Mouse (Mus musculus) spleen, adult 12 weeks (tissue): ENCODE data around the gene 2700049A03Rik.
"Not testable (repeated sequence)": the region's sequence is repeated elsewhere in the genome, so short reads cannot be mapped to it uniquely, and the experiment has no call there.

Experiments
- DNase-seq: peaks from one replicate; pipeline ENCODE4 v3.0.0; 2022; ENCODE audit warnings: low spot score

The 2700049A03Rik gene

DNA sequence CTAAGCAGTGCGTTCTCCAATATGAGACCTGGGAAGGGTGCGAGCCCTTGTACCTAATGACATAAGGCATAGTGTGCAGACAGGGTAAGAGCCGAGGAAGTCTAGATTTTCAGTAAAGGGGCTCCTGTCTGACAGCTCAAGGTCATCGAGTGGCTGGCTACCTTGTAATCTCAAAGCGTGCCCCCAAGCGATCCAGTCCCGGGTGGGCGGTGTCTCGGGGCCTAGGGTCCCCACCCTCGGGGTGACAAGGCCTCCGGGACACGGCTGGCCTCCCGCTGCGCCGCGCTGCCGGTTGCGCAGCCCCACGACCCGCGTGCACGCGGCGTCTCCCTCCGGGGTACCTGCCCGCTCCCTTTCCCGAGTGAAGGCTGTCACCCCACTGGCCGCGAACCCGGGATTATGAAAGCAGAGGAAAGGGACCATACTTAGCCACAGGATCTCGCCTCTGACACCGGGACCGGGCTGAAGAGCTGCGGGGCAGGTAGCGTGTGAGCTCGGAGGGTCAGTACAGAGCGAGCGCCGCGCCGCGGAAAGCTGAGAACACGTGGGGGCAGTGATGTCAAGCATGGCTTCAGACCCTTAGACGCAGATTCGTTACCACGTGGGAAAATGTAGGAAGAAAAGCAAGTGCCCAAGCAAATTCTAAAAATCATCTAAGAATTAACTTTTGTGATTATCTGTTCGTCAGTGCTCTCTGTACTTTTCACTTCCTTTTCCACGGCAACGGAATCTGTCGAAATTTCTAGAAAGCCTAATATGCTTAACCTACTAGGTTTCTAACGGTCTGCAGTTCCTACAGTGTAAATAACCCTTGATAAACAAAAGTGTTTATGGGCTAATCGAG is at the start of gene 2700049A03Rik, which contains the start of gene Timm9:
Gene 2700049A03Rik, plus strand, starts transcription at position 719 of the 844 bp plus-strand sequence.
Gene Timm9, minus strand, starts transcription at position 555 of the 844 bp plus-strand sequence.
- peak; percentile 72 for DNase-seq

DNA sequence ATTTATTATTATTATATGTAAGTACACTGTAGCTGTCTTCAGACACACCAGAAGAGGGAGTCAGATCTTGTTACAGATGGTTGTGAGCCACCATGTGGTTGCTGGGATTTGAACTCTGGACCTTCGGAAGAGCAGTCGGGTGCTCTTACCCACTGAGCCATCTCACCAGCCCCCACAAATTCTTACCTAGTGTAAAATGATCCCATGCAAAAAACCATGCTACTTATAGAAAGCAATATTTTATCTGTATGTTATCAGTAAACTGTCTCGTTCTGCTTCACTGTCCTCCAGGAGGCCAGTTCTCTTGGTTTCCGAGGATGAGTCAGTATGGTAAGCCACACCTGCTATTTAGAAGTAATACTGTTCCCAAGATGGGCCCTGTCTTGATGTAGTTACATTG is 32.4 kb upstream of the 2700049A03Rik start:
- DNase-seq: not testable (repeated sequence)

- no peak for DNase-seq
These were observed 29.4 kb upstream of the 2700049A03Rik start for GRCm38 (mm10) chr12:71107216-71107771.

GRCm38 (mm10) chr12:71111331-71111730 is 25.3 kb upstream of the 2700049A03Rik start, which contains the start of gene Tomm20l:
Tomm20l (plus strand) TSS chr12:71111428.
- no peak for DNase-seq

GRCm38 (mm10) chr12:71113074-71113473 is 23.6 kb upstream of the 2700049A03Rik start:
- no peak for DNase-seq

DNA sequence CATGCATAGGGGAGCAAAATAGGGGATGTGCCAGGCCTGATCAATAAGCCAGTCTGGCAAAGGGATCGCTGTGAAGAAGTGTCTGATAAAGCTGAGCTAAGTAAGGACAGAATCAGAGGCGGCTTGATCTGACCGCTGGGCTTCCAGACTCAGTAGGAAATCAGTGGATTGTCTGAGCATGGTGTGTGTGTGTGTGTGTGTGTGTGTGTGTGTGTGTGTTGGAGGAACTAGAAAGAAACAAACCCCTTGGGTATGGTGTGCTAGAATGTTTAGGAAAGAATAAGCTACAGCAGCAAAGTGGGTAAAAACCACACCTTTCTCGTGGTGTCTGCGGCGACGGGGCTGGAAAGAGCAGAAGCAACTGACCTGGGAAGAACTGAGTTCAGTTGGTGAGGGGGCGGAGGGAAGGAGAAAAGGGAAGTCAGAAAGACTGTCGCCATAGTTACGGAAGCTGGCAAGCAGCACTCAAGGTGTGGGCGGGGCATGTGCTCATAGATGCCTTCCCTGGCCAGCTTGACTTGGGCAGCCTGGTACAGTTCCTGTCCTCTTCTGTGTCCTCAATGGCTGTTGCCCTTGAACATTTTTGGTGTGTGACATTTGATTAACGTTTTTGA is 22.9 kb upstream of the 2700049A03Rik start:
- peak; percentile 57 for DNase-seq

GRCm38 (mm10) chr12:71116411-71116810 is 20.2 kb upstream of the 2700049A03Rik start:
- no peak for DNase-seq

- no peak for DNase-seq
These were observed 13.9 kb upstream of the 2700049A03Rik start for GRCm38 (mm10) chr12:71122731-71123130.

DNA sequence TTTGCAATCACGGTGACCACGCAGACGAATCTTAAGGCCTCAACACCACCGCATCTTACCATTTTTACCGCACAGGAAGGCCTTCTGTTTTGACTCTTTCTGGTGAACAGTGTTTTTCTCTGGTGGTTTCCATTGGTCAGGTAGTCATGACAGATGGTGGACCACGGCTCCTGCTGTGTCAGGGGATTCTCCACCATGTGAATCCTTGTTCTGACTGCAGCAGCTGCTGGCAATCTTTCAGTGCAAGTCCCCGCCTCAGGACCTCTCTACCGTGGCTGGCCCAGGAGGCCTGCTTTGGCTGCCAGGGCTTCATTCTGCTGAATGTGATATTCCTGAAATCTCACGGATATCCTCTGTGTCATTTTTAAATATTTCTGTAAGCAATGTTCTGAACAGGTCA is 13.4 kb upstream of the 2700049A03Rik start:
- no peak for DNase-seq

- DNase-seq: no peak
These were observed 1.1 kb upstream of the 2700049A03Rik start for GRCm38 (mm10) chr12:71135581-71135980.

GRCm38 (mm10) chr12:71136974-71137491 is 385 bp downstream of the 2700049A03Rik start:
- peak; percentile 79 for DNase-seq

DNA sequence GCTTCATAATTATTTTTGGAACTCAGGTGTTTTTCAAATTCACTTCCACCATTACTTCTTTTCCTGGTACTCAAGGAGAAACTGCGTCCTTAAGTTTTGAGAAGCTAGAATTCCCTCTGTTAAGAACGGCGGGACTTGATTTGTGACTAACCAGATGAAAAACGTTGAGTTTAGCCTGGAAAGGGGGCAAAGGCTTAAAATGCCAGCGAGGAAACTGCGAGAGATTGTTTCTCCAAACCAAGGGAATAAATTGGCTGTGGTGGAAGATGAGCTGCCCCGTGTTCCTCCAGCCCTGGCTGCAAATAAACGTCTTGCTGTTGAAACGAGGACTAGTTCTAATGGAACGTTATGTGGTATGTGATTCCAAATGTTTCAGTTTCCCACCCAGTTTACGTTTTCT is 1.0 kb downstream of the 2700049A03Rik start:
- DNase-seq: no peak

DNA sequence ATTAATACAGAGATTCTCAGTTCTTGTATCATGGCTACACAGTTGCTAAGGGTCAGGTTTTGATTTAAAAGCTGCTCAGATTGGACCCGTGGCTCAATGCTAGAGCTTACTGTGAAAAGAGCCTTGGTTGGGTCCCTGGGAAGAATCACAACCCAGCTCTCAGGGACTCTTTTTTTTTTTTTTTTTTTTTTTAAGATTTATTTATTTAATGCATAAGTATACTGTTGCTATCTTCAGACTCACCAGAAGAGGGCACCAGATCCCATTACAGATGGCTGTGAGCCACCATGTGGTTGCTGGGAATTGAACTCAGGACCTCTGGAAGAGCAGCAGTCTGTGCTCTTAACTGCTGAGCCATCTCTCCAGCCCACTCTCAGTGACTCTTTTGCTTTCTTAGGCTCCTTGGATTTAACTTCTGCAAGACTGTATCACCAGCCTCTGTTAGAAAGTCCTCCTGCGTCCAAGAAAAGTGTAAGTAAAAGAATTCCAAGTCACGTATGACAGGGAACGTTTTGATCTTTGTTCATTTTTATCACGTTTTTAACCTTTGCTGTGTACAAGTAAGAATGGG is 2.7 kb downstream of the 2700049A03Rik start:
- DNase-seq: peak; percentile 26

- no peak for DNase-seq
These were observed 4.5 kb downstream of the 2700049A03Rik start for GRCm38 (mm10) chr12:71141189-71141588.

DNA sequence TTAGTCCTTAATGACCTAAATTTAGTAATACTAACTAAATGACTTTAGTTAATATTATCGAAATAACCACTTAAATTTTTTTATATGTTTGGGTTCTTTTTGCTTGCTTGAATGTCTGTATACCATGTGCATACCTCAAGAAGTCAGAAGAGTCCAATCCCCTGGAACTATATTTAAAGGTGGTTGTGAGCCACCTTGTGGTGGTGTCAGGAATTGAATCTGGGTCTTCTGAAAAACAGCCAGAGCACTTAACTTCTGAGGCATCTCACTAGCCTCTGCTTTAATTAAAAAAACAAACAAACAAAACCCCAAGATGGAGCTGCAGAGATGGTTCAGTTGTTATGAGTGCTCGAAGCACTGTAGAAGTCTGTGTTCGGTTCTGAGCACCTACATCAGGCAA is 11.0 kb downstream of the 2700049A03Rik start:
- DNase-seq: no peak

- DNase-seq: no peak
These were observed 12.2 kb downstream of the 2700049A03Rik start for GRCm38 (mm10) chr12:71148801-71149200.

DNA sequence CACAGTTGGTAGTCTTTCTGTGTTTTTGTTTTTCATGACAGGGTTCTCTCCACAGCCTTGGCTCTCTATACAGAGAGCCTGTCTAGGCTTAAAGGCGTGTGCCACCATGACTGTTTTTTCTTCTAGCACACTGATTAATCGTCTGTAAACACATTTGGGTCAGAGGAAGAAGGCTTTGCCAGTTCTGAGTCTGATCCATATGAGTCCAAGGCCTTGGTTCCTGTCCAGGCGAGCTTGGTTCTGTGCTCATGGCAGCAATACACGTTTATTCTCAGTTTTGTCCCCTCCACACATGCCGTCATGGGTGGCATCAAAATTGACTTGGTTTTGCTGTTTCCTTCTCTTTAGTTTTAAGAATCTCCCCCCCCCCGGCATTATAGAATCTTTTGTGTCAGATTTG is 12.8 kb downstream of the 2700049A03Rik start:
- no peak for DNase-seq

GRCm38 (mm10) chr12:71150167-71150566 is 13.5 kb downstream of the 2700049A03Rik start:
- no peak for DNase-seq

- DNase-seq: no peak
These were observed 18.3 kb downstream of the 2700049A03Rik start for GRCm38 (mm10) chr12:71154979-71155378.

DNA sequence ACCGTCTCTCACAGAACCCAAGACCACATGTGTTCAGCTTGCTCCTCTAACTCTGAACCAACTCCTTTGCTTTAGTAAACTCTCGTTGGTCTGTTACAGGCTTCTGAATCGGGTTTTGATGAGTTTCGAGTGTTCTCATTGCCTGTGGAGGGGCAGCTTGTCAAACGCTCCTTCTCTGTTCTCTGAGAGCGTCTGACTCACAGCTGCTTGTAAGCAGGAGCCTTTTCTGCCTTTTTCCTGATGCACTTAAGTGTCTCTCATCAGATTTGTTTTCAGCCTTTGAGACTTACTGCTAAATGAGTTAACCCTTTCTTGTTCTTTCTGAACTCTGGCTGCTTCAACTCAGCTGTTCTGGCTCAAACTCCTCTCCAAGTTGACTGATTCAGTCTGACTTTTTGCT is 21.3 kb downstream of the 2700049A03Rik start:
- no peak for DNase-seq

GRCm38 (mm10) chr12:71164410-71164809 is 27.8 kb downstream of the 2700049A03Rik start:
- DNase-seq: no peak

GRCm38 (mm10) chr12:71169911-71170310 is 33.3 kb downstream of the 2700049A03Rik start:
- no peak for DNase-seq
